Mouse (Mus musculus) liver (tissue): ENCODE data around the gene Gm20422.
"Not testable (repeated sequence)": the region's sequence is repeated elsewhere in the genome, so short reads cannot be mapped to it uniquely, and the experiment has no call there.

ENCODE experiments used
- DNase-seq: peaks from one replicate; pipeline ENCODE4 v3.0.0-alpha.2; 2020; ENCODE audit warnings: mixed read lengths

Gm20422 gene

GRCm38 (mm10) chr8:69793666-69794065 lies 19.0 kb upstream of the Gm20422 start:
- DNase-seq, result no peak

GRCm38 (mm10) chr8:69791415-69792068 lies 16.9 kb upstream of the Gm20422 start:
- DNase-seq, result peak; percentile 71

- DNase-seq, result peak; percentile 91
These were observed 16.2 kb upstream of the Gm20422 start, which contains the start of the genes Atp13a1 and Zfp866 for GRCm38 (mm10) chr8:69790773-69791367. Gene Atp13a1, plus strand, starts transcription at chr8:69791163. Gene Zfp866, minus strand, starts transcription at chr8:69791178.

GRCm38 (mm10) chr8:69790364-69790763 lies 15.7 kb upstream of the Gm20422 start:
- peak; percentile 41 for DNase-seq

GRCm38 (mm10) chr8:69789731-69790130 lies 15.0 kb upstream of the Gm20422 start:
- no peak for DNase-seq

- DNase-seq, result no peak
These were observed 14.4 kb upstream of the Gm20422 start for GRCm38 (mm10) chr8:69789105-69789504.

- no peak for DNase-seq
These were observed 2.4 kb upstream of the Gm20422 start for GRCm38 (mm10) chr8:69777111-69777510.

GRCm38 (mm10) chr8:69775149-69775534 lies 456 bp upstream of the Gm20422 start:
- DNase-seq, result no peak

- DNase-seq, result no peak
These were observed 2.6 kb downstream of the Gm20422 start for GRCm38 (mm10) chr8:69772106-69772505.

- DNase-seq, result no peak
These were observed 3.5 kb downstream of the Gm20422 start for GRCm38 (mm10) chr8:69771221-69771620.

GRCm38 (mm10) chr8:69761814-69762445 lies 12.8 kb downstream of the Gm20422 start:
- DNase-seq, result no peak

- no peak for DNase-seq
These were observed 16.4 kb downstream of the Gm20422 start for GRCm38 (mm10) chr8:69758316-69758715.

GRCm38 (mm10) chr8:69752437-69752836 lies 22.2 kb downstream of the Gm20422 start:
- no peak for DNase-seq

GRCm38 (mm10) chr8:69749544-69750454 lies 24.9 kb downstream of the Gm20422 start, which contains the start of gene Zfp963:
Gene Zfp963, minus strand, starts transcription at chr8:69749970.
- DNase-seq, result peak; percentile 96

- DNase-seq, result no peak
These were observed 33.5 kb downstream of the Gm20422 start for GRCm38 (mm10) chr8:69741231-69741630.

- DNase-seq, result no peak
These were observed 33.9 kb downstream of the Gm20422 start for GRCm38 (mm10) chr8:69740763-69741162.

GRCm38 (mm10) chr8:69735495-69735894 lies 39.2 kb downstream of the Gm20422 start:
- DNase-seq, result no peak

- no peak for DNase-seq
These were observed 57.5 kb downstream of the Gm20422 start for GRCm38 (mm10) chr8:69717232-69717580.

- DNase-seq, result peak; percentile 94
These were observed 58.1 kb downstream of the Gm20422 start for GRCm38 (mm10) chr8:69716403-69717231.

- no peak for DNase-seq
These were observed 59.3 kb downstream of the Gm20422 start for GRCm38 (mm10) chr8:69715366-69715765.

GRCm38 (mm10) chr8:69713516-69713915 lies 61.2 kb downstream of the Gm20422 start:
- DNase-seq, result no peak

- DNase-seq, result not testable (repeated sequence)
These were observed 64.1 kb downstream of the Gm20422 start, which contains the start of gene Zfp869 for GRCm38 (mm10) chr8:69710624-69711023. Gene Zfp869, minus strand, starts transcription at chr8:69710724.
